Comparison of ENCODE assay signal across 22 mouse cellular contexts in the genomic region with DNA sequence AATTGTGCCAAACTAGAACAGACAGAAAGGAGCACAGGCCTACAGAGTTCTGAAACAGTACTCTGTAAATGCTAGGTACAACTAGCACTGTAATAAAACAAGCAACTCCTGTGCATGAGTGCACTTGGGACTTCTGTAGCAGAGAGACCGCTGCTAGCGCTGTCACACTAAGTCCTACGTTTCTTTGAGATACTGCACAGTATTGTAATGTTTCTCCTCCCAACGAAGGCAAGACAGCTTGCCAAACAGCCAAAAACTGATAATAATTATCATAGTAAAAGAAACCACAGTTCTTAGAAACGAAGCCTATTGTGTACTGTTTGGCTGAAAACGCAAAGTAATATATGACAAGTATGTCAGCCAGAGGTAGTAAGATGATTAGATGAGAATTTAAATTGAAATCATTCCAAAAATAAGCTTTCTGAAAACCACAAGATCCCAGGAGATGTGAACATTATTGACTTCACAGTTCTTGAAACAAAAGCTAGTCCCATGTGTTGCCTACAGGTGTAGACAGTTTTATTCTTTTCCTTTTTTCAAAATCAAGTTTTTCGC.
A peak's percentile ranks its signal among the peaks of the same experiment; 100 is the strongest.
DNase-seq lines count a peak whose midpoint lies in the region; ATAC-seq and TF ChIP-seq lines count a peak whose summit lies in the region.
"Had no signal": no experiment of that assay in that cellular context is flagged by ENCODE, and none has a peak within 500 bp of the region (broad histone marks: within the 10 kb centered on the region; RNA-seq: fewer than 3 reads in every experiment).

No protein-coding gene starts in this region.

- H3K4me2 ChIP-seq in liver, embryonic 13.5 days: no peak overlapping the region
- H3K4me2 ChIP-seq in hindbrain, embryonic 11.5 days (replicated peaks; ENCODE audit: low read depth, low read length): no peak overlapping the region
- H3K4me2 ChIP-seq: embryonic facial prominence, embryonic 15.5 days; hindbrain, embryonic 13.5 days; intestine, embryonic 15.5 days had no signal

- ATAC-seq in liver, embryonic 13.5 days (ENCODE audit: low read depth): peak; percentile 59; the same call in 1 of the 2 replicates
- ATAC-seq in megakaryocyte-erythroid progenitor cell, adult 5-6 weeks (replicated peaks; ENCODE audit: low FRiP score, low TSS enrichment, poor library complexity, severe bottlenecking): peak; percentile 90
- no peak for ATAC-seq in hindbrain, embryonic 11.5 days (ENCODE audit: low FRiP score)
- ATAC-seq: CD4-positive, CD25-positive, alpha-beta regulatory T cell, adult 4 months; forebrain, embryonic 14.5 days; intestine, embryonic 15.5 days had no signal

- H3K4me1 ChIP-seq in MEL (ENCODE audit: control insufficient read depth in 1 of 2, insufficient read depth in 2 of 2, low read length in 2 of 2): peaks cover 10 to 17% of the 10 kb centered on the region in 2 experiments
- H3K4me1 ChIP-seq in liver, embryonic 13.5 days (replicated peaks): peaks cover 17% of the 10 kb centered on the region
- no peaks in the 10 kb centered on the region for H3K4me1 ChIP-seq in hindbrain, embryonic 11.5 days (replicated peaks; ENCODE audit: control insufficient read depth, insufficient read depth, low read length)
- H3K4me1 ChIP-seq: embryonic facial prominence, embryonic 15.5 days; forebrain, embryonic 10.5 days; hindbrain, embryonic 13.5 days; intestine, embryonic 15.5 days had no signal

- WGBS in liver, embryonic 13.5 days (ENCODE audit: insufficient replicate concordance): 38% methylated on average over 7 of the region's 7 CpGs
- 84% methylated on average over 7 of the region's 7 CpGs for WGBS in hindbrain, embryonic 11.5 days

- H3K27me3 ChIP-seq in MEL (ENCODE audit: control insufficient read depth in 1 of 2, insufficient read depth in 2 of 2, low read length in 2 of 2): no peaks in the 10 kb centered on the region
- H3K27me3 ChIP-seq in liver, embryonic 13.5 days: no peaks in the 10 kb centered on the region
- no peaks in the 10 kb centered on the region for H3K27me3 ChIP-seq in hindbrain, embryonic 11.5 days (ENCODE audit: control insufficient read depth, insufficient read depth, low read length)
- H3K27me3 ChIP-seq: embryonic facial prominence, embryonic 15.5 days; hindbrain, embryonic 13.5 days; intestine, embryonic 15.5 days had no signal

- no peak overlapping the region for H3K9ac ChIP-seq in MEL (ENCODE audit: control insufficient read depth, low read depth, low read length, poor library complexity, severe bottlenecking)
- no peak overlapping the region for H3K9ac ChIP-seq in liver, embryonic 13.5 days
- H3K9ac ChIP-seq in hindbrain, embryonic 11.5 days (ENCODE audit: low read depth, low read length): no peak overlapping the region
- H3K9ac ChIP-seq: embryonic facial prominence, embryonic 15.5 days; hindbrain, embryonic 13.5 days; intestine, embryonic 15.5 days had no signal

- TF ChIP-seq EP300 in MEL (IDR thresholded peaks at IDR 0.05; ENCODE audit: low read depth in 1 of 2, low read length in 2 of 2): peak; percentile 55 to 60

- DNase-seq in 3T3-L1 (ENCODE audit: low read depth, low spot score) (peak; percentile 6), MEL (ENCODE audit: low read depth, low spot score) (peak; percentile 68)
- no peak for DNase-seq in liver, embryonic 13.5 days
- DNase-seq in spleen, postnatal 10 days (ENCODE audit: low spot score in 2 of 2): no peak
- no peak for DNase-seq in hindbrain, embryonic 11.5 days (ENCODE audit: low spot score)
- DNase-seq: adrenal gland, postnatal 25 days; B cell, adult 2 months; cerebellum, adult 2 months; cerebellum, postnatal 14 days; gastrocnemius, adult 2 months; gastrocnemius, postnatal 25 days; heart, postnatal 10 days; heart, postnatal 4 days had no signal

- no peak for TF ChIP-seq CTCF in MEL (IDR thresholded peaks at IDR 0.05 in 2 of 3, conservative IDR thresholded peaks at IDR 0.05 in 1 of 3; ENCODE audit: control insufficient read depth in 1 of 3, insufficient read depth in 1 of 3, low read depth in 2 of 3, low read length in 3 of 3, poor library complexity in 1 of 3, severe bottlenecking in 1 of 3)

- no peak overlapping the region for H3K4me3 ChIP-seq in MEL (ENCODE audit: control insufficient read depth in 1 of 2, insufficient read depth in 1 of 2, low read depth in 2 of 2, low read length in 2 of 2)
- no peak overlapping the region for H3K4me3 ChIP-seq in liver, embryonic 13.5 days (replicated peaks)
- H3K4me3 ChIP-seq in hindbrain, embryonic 11.5 days (ENCODE audit: low read depth, low read length): no peak overlapping the region
- H3K4me3 ChIP-seq: embryonic facial prominence, embryonic 15.5 days; erythroblast, embryonic 14.5 days; forebrain, embryonic 10.5 days; gastrocnemius, adult 2 months; hindbrain, embryonic 13.5 days; intestine, embryonic 15.5 days had no signal

- H3K36me3 ChIP-seq in MEL (ENCODE audit: control insufficient read depth in 1 of 2, insufficient read depth in 2 of 2, low read length in 2 of 2): peaks cover 0 to 30% of the 10 kb centered on the region in 2 experiments; a peak in 3 of 4 replicates
- H3K36me3 ChIP-seq in liver, embryonic 13.5 days: no peaks in the 10 kb centered on the region
- no peaks in the 10 kb centered on the region for H3K36me3 ChIP-seq in hindbrain, embryonic 11.5 days (ENCODE audit: control insufficient read depth, insufficient read depth, low read length)
- H3K36me3 ChIP-seq: embryonic facial prominence, embryonic 15.5 days; forebrain, embryonic 10.5 days; hindbrain, embryonic 13.5 days; intestine, embryonic 15.5 days had no signal

- no peak for TF ChIP-seq RAD21 in MEL (IDR thresholded peaks at IDR 0.05; ENCODE audit: low read depth, low read length)

- H3K27ac ChIP-seq in MEL (ENCODE audit: control insufficient read depth, low read depth, low read length): peak overlapping the region; percentile 11; the same call in 1 of the 2 replicates
- H3K27ac ChIP-seq in liver, embryonic 13.5 days: no peak overlapping the region
- H3K27ac ChIP-seq in hindbrain, embryonic 11.5 days (ENCODE audit: low read depth, low read length): no peak overlapping the region
- H3K27ac ChIP-seq: embryonic facial prominence, embryonic 15.5 days; forebrain, embryonic 10.5 days; gastrocnemius, adult 2 months; hindbrain, embryonic 13.5 days; intestine, embryonic 15.5 days had no signal

- no peaks in the 10 kb centered on the region for H3K9me3 ChIP-seq in MEL (replicated peaks; ENCODE audit: insufficient read depth, low read length)
- no peaks in the 10 kb centered on the region for H3K9me3 ChIP-seq in liver, embryonic 13.5 days (replicated peaks)
- no peaks in the 10 kb centered on the region for H3K9me3 ChIP-seq in hindbrain, embryonic 11.5 days (ENCODE audit: control insufficient read depth, low read length)
- H3K9me3 ChIP-seq: embryonic facial prominence, embryonic 15.5 days; forebrain, embryonic 10.5 days; G1E; hindbrain, embryonic 13.5 days; intestine, embryonic 15.5 days had no signal

- no peak for TF ChIP-seq POLR2A in MEL (IDR thresholded peaks at IDR 0.05; ENCODE audit: control insufficient read depth in 1 of 2, insufficient read depth in 1 of 2, low read depth in 1 of 2, low read length in 2 of 2, poor library complexity in 1 of 2)

- peaks cover 5% of the 10 kb centered on the region; the same call in 1 of the 2 replicates for H3K79me2 ChIP-seq in MEL (ENCODE audit: control insufficient read depth, insufficient read depth, low read length, poor library complexity)

TF ChIP-seq in MEL, 35 proteins besides CTCF, POLR2A, EP300 and RAD21:
- TF ChIP-seq USF1 (IDR thresholded peaks at IDR 0.05; ENCODE audit: low read depth, low read length) (no peak), SMC3 (IDR thresholded peaks at IDR 0.05; ENCODE audit: low read depth, low read length) (no peak), MEF2A (IDR thresholded peaks at IDR 0.05; ENCODE audit: extremely low read depth, insufficient replicate concordance, low read depth, low read length, poor library complexity, severe bottlenecking) (peak; percentile 66; the same call in 1 of the 2 replicates), ETS1 (IDR thresholded peaks at IDR 0.05; ENCODE audit: low read depth, low read length) (peak; percentile 83), MAFK (IDR thresholded peaks at IDR 0.05; ENCODE audit: borderline replicate concordance, low read depth, low read length) (0 out of 2 replicates have a peak, but pooled peaks have one; percentile 21), TCF12 (IDR thresholded peaks at IDR 0.05; ENCODE audit: low read depth, low read length) (0 out of 2 replicates have a peak, but pooled peaks have one; percentile 18), SIN3A (IDR thresholded peaks at IDR 0.05; ENCODE audit: low read length) (peak; percentile 64), ZKSCAN1 (IDR thresholded peaks at IDR 0.05; ENCODE audit: low read depth, low read length) (no peak), GATA1 (IDR thresholded peaks at IDR 0.05; ENCODE audit: low read depth, low read length) (peak; percentile 48), RCOR1 (IDR thresholded peaks at IDR 0.05; ENCODE audit: low read depth, low read length) (peak; percentile 47; the same call in 1 of the 2 replicates)

Comparison
In these comparisons a context has a peak if more than half of its experiments do, and no peak if none do; other contexts are left out.
1. DNase-seq: peak in 3T3-L1 (single experiment) and MEL (single experiment); none in liver, embryonic 13.5 days (single experiment), spleen, postnatal 10 days (0 of 2) and hindbrain, embryonic 11.5 days (single experiment).